Mouse (Mus musculus) adrenal gland, adult (tissue): ENCODE measurements around the gene Slc5a3.
"Not testable (repeated sequence)": the region's sequence is repeated elsewhere in the genome, so short reads cannot be mapped to it uniquely, and the experiment has no call there.

Source experiments
- DNase-seq, 2 experiments: peaks; one replicate each; pipeline ENCODE4 v3.0.0; 2022 to 2023; ENCODE audit warnings: low spot score in 1 of 2; ENCODE audit not compliant: inconsistent age in 2 of 2

The Slc5a3 gene

GRCm38 (mm10) chr16:92061586-92061985 lies 3.5 kb downstream of the Slc5a3 start:
- no peak for DNase-seq

DNA sequence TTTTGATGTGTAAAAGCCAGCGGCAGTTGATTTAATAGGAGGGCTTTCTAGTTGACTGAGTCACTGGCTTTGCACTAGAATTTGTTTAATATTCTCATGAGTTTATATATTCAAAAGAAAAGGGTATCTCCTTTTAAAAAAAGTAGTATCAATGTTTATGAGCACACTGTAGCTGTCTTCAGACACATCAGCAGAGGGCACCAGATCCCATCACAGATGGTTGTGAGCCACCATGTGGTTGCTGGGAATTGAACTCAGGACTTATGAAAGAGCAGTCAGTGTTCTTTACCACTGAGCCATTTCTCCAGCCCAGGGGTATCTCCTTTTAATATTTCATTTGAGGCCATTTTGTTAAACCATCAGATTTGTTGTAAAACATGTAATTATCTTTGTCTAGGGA lies 4.7 kb downstream of the Slc5a3 start:
- DNase-seq: no peak

GRCm38 (mm10) chr16:92064801-92065200 lies 6.7 kb downstream of the Slc5a3 start:
- no peak for DNase-seq

DNA sequence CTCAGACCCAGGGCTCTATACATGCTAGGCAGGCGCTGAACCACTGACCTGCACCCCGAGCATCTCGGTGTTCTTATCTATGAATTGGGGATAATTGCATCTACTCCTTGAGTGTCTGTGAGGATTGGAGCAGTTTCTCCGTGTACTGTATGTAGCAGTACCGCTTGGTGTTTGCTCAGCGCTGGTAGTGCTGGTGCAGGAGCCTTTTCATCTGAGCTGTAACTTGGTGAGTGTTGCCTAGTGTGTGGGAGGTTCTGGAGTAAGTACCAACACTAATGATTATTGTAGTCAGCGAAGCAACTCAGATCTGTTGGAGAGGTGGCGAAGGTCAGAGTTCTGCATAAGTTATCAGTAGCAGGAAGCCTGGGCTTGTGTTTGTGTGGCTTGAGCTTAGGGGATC lies 12.2 kb downstream of the Slc5a3 start:
- DNase-seq: no peak

GRCm38 (mm10) chr16:92076797-92077196 lies 18.7 kb downstream of the Slc5a3 start:
- DNase-seq: no peak

GRCm38 (mm10) chr16:92083771-92084453 lies 25.8 kb downstream of the Slc5a3 start:
- DNase-seq: no peak

- no peak for DNase-seq
Observed at GRCm38 (mm10) chr16:92089225-92089624, 31.1 kb downstream of the Slc5a3 start.

DNA sequence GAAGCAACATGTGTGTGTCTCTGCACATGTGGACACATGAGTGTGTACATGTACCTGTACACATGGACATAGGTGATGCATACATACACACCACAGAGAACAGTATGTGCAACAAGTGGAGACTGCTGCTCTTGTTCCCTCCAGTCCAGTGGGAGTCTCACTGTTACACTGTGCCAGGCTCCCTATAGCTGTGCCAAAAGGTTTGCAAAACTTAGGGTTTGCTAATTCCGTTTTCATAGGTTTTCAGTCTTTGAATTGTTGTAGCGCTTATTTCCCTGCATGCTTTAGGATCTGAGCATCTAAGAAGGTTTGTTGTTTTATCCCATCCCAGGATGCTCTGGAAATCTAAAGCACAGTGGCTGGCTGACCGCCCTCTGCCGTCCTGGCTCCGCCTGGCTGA lies 33.8 kb downstream of the Slc5a3 start:
- DNase-seq: peak in 1 of 2 experiments; percentile 47

DNA sequence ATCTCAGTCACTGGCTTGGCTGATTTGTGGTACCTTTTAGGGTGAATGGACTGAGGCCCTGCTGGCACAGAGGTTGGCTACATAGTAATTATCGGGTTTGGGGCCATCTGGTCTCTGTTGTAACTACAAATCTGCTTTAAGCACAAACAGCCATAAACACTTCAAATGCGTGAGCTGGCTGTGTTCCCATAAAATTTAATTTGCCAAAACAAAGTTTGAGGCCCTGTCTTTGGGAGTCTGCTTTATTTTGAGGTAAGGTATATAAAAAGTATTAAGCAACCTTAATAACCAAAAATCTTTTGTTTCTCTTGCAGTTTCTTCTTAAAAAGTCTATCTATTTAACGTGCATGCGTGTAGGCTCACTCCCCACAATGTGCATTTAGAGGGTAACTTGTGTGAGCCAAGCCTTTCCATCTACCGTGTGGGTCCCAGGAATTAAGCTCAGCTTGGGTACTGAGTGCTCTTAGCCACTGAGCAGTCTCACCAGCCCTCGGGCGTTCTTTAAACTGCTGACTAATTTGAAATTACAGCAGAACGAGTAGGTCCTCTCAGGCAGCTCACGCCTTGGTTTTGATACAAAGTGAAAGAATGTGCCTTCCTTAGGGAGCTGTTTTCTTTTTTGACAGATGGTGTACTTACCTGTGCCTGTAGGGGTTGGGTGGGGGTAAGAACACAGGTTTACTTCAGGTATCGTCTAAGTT lies 40.4 kb downstream of the Slc5a3 start:
- no peak for DNase-seq

- no peak for DNase-seq
Observed at GRCm38 (mm10) chr16:92099598-92099997, 41.5 kb downstream of the Slc5a3 start.

DNA sequence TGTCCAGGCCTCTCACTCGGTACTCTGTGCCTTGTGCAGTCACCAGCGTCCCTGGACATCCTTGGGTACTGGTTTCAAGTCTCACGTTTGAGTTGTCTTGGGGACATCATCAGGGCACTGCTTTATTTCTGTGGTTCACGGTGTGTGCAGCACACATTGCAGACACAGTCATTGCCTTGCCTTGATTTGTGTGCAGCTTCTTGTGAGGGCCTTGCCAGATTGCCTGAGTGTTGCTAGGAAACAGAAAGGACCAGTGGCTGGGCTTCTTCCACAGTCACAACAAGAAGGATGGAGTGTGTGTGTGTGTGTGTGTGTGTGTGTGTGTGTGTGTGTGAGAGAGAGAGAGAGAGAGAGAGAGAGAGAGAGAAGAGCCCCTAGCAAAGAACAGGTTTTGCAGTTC lies 42.0 kb downstream of the Slc5a3 start:
- peak in 1 of 2 experiments; percentile 10 for DNase-seq

DNA sequence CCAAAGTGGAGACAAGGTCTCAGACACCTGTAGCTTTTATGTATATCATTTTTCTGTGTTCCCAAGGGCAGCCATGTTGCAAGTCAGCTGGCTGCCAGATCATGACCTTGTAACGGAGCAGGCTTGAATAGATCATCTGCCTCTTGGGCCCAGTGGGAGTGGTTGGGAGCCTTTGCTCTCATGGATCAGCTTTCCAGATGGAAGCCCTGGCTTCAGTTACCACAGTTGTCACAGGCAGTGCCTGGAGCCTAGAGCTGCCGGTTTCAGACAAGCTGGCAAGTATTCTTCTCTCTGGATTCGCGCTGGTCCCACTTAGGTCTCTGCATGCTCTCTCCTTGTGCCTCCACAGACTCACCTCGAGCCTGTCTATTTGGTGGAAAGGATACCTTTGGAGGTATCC lies 44.0 kb downstream of the Slc5a3 start:
- peak; percentile 62 to 84 for DNase-seq

GRCm38 (mm10) chr16:92102931-92103330 lies 44.8 kb downstream of the Slc5a3 start:
- DNase-seq: not testable (repeated sequence)

DNA sequence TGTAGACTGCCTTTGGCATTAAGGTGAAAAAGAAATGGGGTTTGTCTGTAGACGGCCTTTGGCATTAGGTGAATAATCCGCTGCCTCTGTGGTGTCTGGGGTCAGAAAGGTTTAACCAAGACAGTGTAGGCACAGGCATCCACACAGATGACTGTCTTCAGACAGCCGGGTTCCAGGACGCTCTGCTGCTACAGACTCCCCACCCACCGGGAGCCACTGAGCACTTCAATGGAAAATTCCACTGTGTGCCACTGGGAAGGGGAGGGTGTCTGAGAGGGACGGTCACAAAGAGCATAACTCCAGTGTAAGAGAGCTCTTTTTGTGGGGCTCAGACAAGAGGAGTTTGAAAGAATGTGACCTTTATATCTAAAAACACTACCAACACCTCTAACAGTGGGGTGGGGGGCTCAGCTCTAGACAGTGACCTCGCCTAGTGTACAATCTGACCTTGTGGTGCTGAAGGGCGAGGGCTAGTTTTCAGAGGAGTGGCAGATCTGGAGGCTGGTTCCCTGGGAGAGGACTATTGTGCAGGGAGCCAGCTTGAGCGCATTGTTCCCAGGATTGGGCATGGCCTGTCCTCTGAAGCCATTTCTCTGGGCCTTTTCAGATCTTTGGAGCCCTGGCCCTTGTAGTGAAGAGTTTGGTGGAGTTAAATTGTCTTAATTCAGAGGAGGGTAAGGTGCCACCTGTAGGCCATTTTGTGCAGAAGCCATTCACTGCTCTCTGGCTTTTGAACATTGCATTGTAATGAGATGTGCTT lies 45.6 kb downstream of the Slc5a3 start:
- DNase-seq: peak; percentile 79 to 89

DNA sequence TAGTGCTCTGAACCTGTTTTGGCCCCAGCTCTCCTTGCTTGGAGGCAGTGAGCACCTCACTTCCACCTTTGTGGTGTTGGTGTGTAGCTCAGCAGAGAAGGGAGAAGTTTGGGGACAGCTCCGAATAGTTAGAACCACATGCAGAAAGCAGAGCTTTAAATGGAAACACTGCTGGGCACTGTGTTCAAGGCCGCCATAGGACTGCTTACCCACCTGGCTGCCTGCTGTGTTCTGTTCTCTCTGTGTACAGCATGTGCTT lies 46.1 kb downstream of the Slc5a3 start:
- DNase-seq: no peak

DNA sequence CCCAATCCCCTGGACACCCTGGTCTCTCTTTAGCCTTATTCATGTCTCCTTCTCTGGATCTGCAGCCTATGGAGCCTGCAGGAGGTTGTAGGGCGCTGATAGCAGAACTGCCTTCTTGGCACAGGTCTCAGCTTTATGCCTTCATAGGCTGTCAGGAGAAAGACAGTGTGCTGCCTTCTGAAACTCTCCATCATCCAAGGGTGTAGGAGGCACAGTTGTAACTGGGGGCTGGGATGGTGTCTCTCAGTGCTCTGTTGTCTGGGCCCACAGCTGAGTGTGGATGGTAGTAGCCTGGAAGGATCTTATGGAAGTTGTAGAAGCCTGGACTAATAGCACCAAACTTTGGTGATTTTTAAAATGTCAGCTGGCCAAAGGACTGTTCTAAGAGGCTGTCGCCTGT lies 46.8 kb downstream of the Slc5a3 start:
- no peak for DNase-seq

DNA sequence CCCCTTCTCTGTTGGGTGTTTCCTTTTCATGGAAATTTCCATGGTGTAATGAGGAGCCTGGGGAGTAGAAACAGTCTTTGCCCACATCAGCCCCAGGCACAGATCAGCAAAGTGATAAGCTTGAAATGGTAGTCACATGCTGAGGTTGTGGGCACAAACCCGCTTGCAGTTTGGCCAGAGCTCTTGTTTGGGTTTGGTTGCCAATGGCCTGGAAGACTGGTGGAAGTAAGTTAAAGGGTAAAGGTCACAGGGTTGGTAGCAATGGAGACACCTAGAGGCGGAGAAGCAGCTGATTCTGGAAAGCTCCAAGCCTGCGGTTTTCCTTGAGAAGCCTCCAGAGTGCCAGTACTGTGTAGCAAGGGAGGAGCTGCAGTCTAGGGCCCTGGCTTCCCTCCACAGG lies 47.5 kb downstream of the Slc5a3 start:
- DNase-seq: peak in 1 of 2 experiments; percentile 80

- DNase-seq: no peak
Observed at GRCm38 (mm10) chr16:92107346-92107745, 49.2 kb downstream of the Slc5a3 start.

DNA sequence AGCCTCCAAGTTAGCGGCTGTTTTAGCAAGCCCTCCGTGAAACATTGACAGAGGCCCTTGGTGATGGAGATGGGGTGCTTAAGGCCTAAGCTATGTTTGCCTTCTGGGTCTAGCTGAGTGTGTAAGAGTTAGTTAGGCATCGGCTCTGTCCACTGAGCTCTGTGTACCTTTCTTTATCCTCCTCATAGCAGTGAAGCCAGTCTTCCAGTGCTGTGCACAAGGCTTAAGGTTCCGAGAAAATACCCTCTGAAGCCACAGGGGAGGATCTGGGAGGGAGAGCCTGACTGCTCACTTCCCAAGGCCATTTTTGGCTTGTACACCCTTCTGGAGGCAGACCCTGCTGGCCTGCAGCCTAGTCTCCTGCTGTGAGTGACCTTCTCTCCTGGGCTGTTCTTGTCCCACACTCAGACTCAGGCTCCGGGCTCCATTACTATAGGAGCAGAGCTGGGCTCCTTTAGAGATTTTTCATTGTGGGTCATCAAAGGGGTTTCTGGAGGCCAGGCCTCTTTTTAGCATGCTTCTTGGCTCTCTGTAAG lies 56.7 kb downstream of the Slc5a3 start:
- DNase-seq: peak; percentile 86

DNA sequence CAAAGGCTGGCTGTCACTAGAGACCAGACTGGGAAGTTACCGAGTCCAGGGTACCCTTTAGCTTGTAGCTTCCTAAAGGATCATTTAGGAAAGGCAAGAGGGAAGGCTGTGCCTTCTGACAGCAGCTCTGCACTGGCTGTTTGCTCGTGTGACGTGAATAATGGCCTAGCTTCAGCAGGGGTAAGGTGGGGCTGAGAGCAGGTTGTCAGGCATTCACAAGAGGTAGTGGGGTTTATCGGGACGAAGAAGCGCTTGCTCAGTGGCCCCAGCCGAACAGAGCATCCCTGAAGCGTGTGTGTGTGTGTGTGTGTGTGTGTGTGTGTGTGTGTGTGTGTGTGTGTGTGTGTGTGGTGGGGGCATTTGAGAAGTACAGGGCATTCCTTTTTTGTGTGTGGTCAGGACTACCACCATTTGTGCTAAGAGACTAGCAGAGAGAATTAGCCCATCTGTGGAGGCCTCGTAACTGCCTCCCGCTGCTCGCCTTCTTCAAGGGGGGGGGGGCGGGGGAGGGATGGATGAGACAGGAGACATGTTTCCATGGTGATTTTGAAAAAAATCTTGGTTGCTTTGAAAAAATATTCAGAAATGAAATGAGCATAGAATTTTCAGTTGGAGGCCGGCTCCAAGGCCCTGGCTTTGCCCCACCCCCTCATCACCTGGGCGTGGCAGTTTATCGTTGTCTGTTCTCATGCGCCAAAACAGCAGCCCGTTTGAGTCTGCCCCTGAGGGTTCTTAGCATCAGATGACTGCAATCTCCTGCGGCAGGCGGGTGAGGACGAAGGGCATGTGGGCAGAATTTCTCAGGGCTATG lies 57.7 kb downstream of the Slc5a3 start:
- peak; percentile 77 to 86 for DNase-seq
